Mouse (Mus musculus) kidney, postnatal 14 days (tissue): ENCODE measurements around the gene Tmco2.
"Not testable (repeated sequence)": the region's sequence is repeated elsewhere in the genome, so short reads cannot be mapped to it uniquely, and the experiment has no call there.

ENCODE experiments used
- DNase-seq: peaks from one replicate; pipeline ENCODE4 v3.0.0; 2022; ENCODE audit warnings: mixed read lengths

The Tmco2 gene

DNA sequence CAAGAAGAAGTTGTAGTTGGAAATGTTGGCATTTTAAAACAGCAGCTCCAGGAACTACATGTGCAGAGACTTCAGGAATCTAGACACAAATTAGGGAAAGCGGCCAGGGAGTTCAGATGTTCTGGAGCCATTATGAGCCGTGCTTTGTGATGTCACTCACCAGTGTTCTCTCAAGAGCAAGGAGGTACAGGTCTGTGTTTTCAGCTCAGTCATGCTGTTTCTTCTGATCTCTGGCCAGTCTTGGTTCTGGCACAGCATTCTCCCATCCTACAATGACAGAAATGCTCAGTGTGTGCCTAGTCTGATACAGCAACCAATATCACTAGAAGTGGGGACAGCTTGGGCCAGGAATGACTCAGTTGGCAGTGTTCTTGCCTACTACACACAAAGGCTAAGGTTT is at the start of gene Tmco2:
Tmco2 (minus strand) TSS at position 101 of the 400 bp plus-strand sequence.
- DNase-seq = no peak

DNA sequence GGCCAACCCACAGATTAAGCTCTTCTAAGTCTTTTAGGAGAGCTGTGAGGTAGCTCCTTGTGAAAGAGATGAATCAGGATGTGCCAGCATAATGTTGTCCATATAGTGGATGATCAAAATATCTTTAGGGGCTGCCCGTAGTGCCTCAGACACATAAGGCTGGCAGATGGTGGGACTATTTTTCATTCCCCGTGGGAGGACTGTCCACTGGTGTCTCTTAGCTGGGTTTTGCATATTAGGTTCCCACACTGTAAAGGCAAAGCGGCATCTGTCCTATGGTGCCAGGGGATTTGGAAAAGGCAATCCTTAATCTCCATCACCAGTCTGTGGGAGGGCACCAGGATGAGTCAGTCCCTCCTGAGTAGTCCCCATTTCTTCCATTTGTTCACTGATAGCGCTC is 5.7 kb downstream of the Tmco2 start:
- DNase-seq = no peak

DNA sequence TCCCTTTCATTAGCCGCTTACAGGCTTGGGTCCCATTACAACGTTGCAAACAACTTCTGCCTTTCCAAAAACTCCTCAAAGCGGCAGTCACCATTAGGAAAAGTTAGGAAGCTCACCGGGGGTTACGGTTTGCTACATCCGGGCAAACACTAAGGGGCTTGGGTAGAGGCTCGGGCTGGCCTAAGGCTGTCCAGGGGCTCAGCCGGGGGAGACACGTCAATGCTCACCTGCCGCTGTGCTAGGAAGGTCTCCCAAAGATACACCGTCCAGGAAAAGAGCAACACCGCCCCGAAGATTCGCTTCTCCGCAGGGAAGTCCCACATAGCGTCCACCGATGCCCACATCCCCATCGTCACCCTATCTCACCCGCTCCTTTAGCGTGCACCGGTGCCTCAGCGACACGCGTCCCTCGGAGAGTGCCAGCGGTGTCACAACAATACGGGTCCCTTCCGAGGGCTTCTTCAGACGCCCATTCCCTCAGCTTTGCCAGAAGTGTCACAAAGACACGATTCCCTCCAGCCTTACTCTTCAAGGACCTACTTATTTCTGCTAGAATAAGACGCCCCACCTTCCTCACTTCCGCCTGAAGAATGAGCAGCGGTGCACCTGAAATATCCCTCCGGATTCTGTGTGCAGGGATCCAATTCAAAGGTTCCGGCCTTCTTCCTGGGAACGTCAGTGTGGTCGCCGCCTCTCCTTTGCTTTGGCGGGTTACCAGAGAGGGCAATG is 11.2 kb downstream of the Tmco2 start, which contains the start of gene Zmpste24:
Zmpste24 (minus strand) TSS at position 592 of the 729 bp plus-strand sequence.
- peak; percentile 89 for DNase-seq

DNA sequence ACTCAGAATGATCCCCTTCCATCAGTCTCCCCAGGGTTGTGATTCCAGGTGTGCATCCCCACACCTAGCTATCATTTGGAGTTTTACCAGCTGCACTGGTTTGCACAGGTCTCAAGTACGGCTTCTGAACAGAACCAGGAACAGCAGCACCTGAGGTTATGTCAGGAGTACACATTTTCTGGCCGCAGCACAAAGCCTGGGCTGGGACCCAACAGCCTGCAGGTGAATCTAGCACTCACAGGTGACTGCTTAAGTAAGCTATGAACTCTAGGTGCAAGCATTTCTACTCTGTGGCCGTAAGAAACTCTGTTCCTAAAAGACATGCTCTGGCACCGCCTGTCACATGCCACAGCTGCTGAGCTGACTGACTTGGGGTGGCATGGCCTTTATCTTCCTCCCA is 18.8 kb downstream of the Tmco2 start:
- peak; percentile 21 for DNase-seq

DNA sequence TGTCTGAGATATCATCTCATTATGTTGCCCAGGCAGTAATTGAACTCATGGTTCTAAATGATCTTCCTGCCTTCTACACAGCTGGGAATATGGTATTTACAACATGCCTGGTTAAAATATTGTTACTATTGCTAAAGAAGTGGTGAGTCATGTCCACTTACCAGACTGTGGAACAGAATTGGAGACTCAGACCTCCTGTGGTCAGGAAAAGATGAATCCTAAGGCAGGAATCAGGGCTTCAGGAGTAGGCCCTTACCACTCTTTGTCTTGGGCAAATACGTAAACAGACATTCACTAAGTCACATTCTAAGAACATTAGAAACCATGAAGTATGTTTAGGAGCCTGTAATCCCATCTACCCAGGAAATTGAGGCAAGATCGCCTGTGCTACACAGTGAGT is 20.3 kb downstream of the Tmco2 start:
- no peak for DNase-seq

DNA sequence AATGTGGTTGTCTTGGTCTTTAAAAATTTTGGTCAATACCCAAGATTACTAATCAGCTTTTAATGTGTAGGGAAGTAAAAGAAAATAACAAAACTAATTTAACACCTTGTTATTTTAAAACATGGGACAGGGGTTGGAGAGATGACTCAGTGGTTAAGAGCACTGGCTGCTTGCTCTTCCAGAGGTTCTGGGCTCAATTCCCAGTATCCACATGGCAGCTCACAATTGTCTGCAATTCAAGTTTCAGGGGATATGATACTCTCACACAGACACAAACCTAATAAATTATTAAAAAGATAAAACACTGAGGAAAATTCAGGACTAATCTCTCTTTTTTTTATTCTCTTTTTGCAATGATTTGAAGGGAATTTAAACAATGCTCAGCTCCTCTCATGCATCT is 24.5 kb downstream of the Tmco2 start:
- no peak for DNase-seq

DNA sequence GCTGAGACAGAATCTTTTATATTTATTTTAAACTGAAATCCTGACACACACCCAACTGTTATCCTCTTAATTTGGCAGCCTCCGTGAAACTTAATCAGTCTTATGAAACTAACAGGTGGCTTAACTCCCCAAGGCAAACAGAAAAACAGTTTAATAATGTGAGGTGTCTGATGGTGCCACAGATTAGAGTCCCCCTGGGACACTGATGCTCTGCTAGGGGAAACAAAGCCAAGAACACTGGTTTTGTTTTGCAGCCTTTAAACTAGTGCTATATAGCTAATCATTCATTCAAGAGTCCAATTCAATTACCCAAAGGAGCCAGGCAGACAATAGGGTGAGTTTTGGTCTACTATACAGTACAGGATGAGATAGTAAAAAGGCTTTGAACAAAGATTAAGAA is 28.6 kb downstream of the Tmco2 start:
- DNase-seq = no peak

DNA sequence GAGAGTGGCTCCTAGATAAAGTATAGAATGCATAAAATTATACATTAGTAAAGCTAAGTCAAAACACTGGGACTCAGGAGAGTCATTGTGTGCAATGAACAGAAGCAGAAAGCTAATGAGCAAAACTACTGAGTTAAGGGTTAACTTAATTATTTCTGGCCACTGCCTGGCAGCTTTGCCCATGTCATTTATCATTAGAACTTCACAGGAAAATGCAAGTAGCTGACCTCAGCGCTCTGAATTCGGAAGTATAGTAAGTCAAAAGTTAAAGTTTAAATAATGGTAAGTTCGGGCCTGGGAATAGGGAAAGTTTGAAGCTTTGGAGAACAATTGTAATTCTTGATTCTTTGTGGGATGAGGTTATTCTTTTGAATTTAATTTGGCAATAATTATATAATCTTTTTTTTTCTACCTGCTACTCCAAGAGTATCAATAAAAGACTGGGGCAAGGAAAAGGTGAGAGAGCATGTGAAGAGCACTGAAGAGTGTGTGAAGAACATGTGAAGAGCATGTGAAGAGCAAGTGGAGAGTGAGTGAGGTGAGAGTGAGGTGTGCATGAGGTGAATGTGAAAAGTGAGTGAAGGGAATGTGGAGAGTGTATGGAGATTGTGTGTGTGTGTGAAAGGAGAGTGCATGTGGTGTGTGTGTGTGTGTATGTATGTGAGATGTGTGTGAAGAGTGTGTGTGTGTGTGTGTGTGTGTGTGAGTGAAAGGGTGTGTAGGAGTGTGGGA is 30.9 kb downstream of the Tmco2 start:
- peak; percentile 48 for DNase-seq

DNA sequence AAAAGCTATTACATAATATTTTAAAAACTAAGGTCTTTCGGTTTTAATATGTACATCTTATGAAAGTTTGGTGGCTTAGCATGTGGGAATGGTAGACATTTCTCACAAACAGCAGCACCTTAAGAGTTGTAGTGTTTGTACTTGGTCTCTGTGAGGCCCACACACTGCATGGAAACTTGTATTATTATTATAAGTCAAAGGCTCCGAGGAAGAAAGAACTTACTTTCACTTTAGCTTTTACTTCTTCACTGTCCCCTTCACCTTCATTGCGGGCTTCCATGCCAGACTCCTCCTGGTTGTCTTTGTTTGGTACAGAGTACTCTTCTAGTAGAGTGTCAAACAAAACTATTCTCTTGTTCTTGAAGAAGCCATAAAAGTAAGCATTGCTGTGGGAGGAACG is 34.8 kb downstream of the Tmco2 start:
- no peak for DNase-seq

DNA sequence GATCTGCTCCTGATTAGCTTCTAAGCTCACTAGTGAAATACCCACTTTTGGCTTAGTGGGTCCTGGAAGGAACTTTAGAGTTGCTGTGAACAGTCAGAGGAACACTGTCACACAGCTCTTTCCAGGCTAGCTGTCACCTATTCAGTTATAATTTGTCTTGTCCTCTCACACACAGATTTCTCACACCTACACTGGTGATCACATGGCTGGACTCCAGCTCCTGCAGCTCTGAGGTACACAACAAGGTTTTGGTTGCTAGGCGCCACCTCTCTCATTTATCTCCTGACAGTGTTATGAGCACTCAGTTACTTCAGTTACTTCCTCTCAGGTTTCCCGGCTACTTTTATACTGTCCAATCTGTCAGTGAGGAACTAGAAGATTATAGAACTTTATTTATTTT is 43.7 kb downstream of the Tmco2 start:
- DNase-seq = no peak

DNA sequence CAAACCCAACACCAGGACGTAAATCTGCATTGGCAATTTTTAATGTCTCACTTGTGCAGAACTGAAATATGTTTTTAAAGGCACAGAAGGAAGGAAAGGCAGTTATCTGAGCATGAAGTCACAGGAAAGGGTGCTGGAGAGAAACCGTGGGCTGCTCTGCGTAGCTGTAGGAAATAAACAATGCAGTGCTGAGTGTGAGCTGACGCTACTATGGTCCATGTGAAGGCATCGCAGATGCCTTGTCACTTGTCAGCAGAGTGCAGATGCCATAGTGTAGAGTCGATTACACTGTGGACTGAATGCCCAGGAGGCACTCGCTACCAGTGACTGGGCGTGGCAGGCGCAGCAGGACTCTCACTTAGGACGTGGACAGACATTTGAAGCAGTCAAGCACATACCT is 49.8 kb downstream of the Tmco2 start:
- DNase-seq = not testable (repeated sequence)

DNA sequence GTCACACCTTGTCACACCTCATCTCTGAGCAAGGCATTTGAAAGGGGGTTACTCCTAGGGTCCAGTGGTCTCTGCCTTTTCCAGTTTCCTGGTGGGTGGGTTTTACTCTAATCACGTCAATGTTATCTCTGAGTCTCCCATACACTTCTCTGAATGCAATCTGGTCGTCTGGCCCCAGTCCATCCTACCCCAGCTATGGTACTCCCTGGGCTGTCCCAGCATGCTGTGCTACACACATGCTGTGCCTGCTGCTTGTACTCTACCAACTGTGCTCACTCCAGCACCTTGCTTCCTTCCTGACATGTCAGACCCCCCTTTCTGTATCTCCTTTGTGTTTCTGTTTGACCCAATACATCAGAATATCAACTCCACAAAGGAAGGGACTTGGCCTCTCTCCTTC is 52.0 kb downstream of the Tmco2 start:
- DNase-seq = no peak

DNA sequence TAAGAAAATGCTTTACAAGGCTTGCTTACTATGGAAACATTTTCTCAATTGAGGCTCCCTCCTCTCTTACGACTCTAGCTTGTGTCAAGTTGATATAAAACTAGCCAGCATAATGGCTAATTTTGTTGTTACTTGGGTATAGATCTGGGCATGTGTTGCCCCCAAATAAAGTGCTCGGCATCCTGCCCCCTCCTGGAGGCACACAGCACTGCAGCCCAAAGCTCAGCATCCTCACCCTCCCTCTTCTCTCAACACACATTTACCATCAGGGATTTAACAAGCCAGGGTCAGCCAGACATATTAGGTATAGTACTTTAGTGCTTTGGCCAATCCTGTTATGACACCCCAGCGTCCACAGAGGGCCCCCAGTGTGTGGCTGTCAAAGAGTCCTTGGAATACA is 52.7 kb downstream of the Tmco2 start:
- no peak for DNase-seq
